Mouse (Mus musculus) myocyte (in vitro differentiated cells): ENCODE measurements around the gene Aqp2. TPM values are rescaled to one million over a fixed set of nuclear protein-coding genes. Genes with fewer than 3 reads are reported as not detected.
A peak's percentile ranks its signal among the peaks of the same experiment; 100 is the strongest.

Source experiments
- H3K27me3 ChIP-seq: one replicate; pipeline ENCODE4 v1.6.1; 2011; ENCODE audit not compliant: control insufficient read depth, insufficient read depth, insufficient read length
- H3K36me3 ChIP-seq: one replicate; pipeline ENCODE4 v1.6.1; 2011; ENCODE audit not compliant: control insufficient read depth, insufficient read depth
- H3K4me2 ChIP-seq: one replicate; pipeline ENCODE4 v1.6.1; 2011; ENCODE audit warnings: low read depth, control low read depth
- H3K4me3 ChIP-seq: one replicate; pipeline ENCODE4 v1.5.1; 2011; ENCODE audit warnings: mild to moderate bottlenecking, control low read depth, moderate library complexity
- H3K79me2 ChIP-seq: one replicate; pipeline ENCODE4 v1.6.1; 2011; ENCODE audit not compliant: control insufficient read depth, insufficient read depth
- H3ac ChIP-seq: one replicate; pipeline ENCODE4 v1.6.1; 2011; ENCODE audit not compliant: control insufficient read depth, insufficient read length
- CEBPB ChIP-seq: IDR thresholded peaks from 2 replicates; pipeline ENCODE4 v1.6.1; 2011; ENCODE audit warnings: mild to moderate bottlenecking, moderate library complexity; ENCODE audit not compliant: poor library complexity, insufficient read depth, severe bottlenecking
- E2F4 ChIP-seq: IDR thresholded peaks from one replicate; pipeline ENCODE4 v1.6.1; 2011; ENCODE audit warnings: mild to moderate bottlenecking, control low read depth, moderate library complexity; ENCODE audit not compliant: insufficient read depth
- MAX ChIP-seq: IDR thresholded peaks from one replicate; pipeline ENCODE4 v1.6.1; 2011; ENCODE audit warnings: low read depth, mild to moderate bottlenecking, control low read depth
- MYOD1 ChIP-seq, 3 experiments: IDR thresholded peaks; one replicate each; pipeline ENCODE4 v1.6.1; 2011; ENCODE audit warnings: control low read depth in 2 of 3, low read depth in 2 of 3, mild to moderate bottlenecking in 2 of 3, moderate library complexity in 1 of 3; ENCODE audit not compliant: insufficient read length in 2 of 3, control insufficient read depth in 1 of 3
- MYOG ChIP-seq, 3 experiments: IDR thresholded peaks; one replicate each; pipeline ENCODE4 v1.6.1; 2011; ENCODE audit warnings: control low read depth in 2 of 3, low read depth in 2 of 3, mild to moderate bottlenecking in 2 of 3; ENCODE audit not compliant: insufficient read length in 2 of 3, control insufficient read depth in 1 of 3, insufficient read depth in 1 of 3
- POLR2A ChIP-seq: IDR thresholded peaks from one replicate; pipeline ENCODE4 v1.6.1; 2011; ENCODE audit warnings: low read depth, mild to moderate bottlenecking, control low read depth, moderate library complexity; ENCODE audit not compliant: insufficient read length
- POLR2AphosphoS2 ChIP-seq: IDR thresholded peaks from one replicate; pipeline ENCODE4 v1.6.1; 2011; ENCODE audit warnings: low read depth, control low read depth; ENCODE audit not compliant: insufficient read length
- REST ChIP-seq: IDR thresholded peaks from one replicate; pipeline ENCODE4 v1.6.1; 2011; ENCODE audit warnings: mild to moderate bottlenecking, control low read depth, moderate library complexity; ENCODE audit not compliant: insufficient read depth, insufficient read length
- SRF ChIP-seq: IDR thresholded peaks from one replicate; pipeline ENCODE4 v1.6.1; 2011; ENCODE audit warnings: low read depth; ENCODE audit not compliant: control insufficient read depth, insufficient read length
- TCF12 ChIP-seq: IDR thresholded peaks from one replicate; pipeline ENCODE4 v1.6.1; 2011; ENCODE audit warnings: mild to moderate bottlenecking, control low read depth; ENCODE audit not compliant: poor library complexity, insufficient read depth, severe bottlenecking
- TCF3 ChIP-seq: IDR thresholded peaks from one replicate; pipeline ENCODE4 v1.6.1; 2011; ENCODE audit warnings: low read depth, control low read depth; ENCODE audit not compliant: insufficient read length
- USF1 ChIP-seq: IDR thresholded peaks from one replicate; pipeline ENCODE4 v1.6.1; 2011; ENCODE audit warnings: low read depth, mild to moderate bottlenecking, control low read depth, moderate library complexity
- polyA plus RNA-seq: library from polyadenylated mRNA; unstranded; fragments of >200 nt; fragmentation: generic; extraction: Trizol; gene quantifications from one replicate; pipeline ENCODE4 v1.2.1, GENCODE M21; 2012; ENCODE audit warnings: missing spikeins

Gene Aqp2
- polyA plus RNA-seq, 1 experiment, result 0.02 TPM

- no peaks in the 10 kb centered on the region for H3K79me2 ChIP-seq
- H3K27me3 ChIP-seq, result no peaks in the 10 kb centered on the region
- no peak overlapping the region for H3ac ChIP-seq
- TF ChIP-seq MYOG (IDR thresholded peaks at IDR 0.05; ENCODE audit: control insufficient read depth in 1 of 3, insufficient read depth in 1 of 3, insufficient read length in 2 of 3, low read depth in 2 of 3) (no peak), E2F4 (no peak), POLR2A (no peak), CEBPB (no peak), SRF (no peak), TCF12 (no peak), MYOD1 (IDR thresholded peaks at IDR 0.05; ENCODE audit: control insufficient read depth in 1 of 3, insufficient read length in 2 of 3, low read depth in 2 of 3) (no peak), POLR2AphosphoS2 (no peak), MAX (no peak), REST (no peak), USF1 (no peak), TCF3 (no peak)
- H3K4me2 ChIP-seq, result peak overlapping the region; percentile 70
- no peak overlapping the region for H3K4me3 ChIP-seq
- no peaks in the 10 kb centered on the region for H3K36me3 ChIP-seq
Measured at GRCm38 (mm10) chr15:99586525-99586924, 7.7 kb downstream of the Aqp2 start.

GRCm38 (mm10) chr15:99589237-99589636 is 10.4 kb downstream of the Aqp2 start:
- TF ChIP-seq POLR2A (no peak), MAX (no peak), POLR2AphosphoS2 (no peak), TCF12 (no peak), USF1 (no peak), TCF3 (no peak), MYOD1 (IDR thresholded peaks at IDR 0.05; ENCODE audit: control insufficient read depth in 1 of 3, insufficient read length in 2 of 3, low read depth in 2 of 3) (no peak), SRF (no peak), E2F4 (no peak), MYOG (IDR thresholded peaks at IDR 0.05; ENCODE audit: control insufficient read depth in 1 of 3, insufficient read depth in 1 of 3, insufficient read length in 2 of 3, low read depth in 2 of 3) (no peak), CEBPB (no peak), REST (no peak)
- Histone ChIP-seq H3K36me3 (no peaks in the 10 kb centered on the region), H3K4me3 (peak overlapping the region; percentile 29), H3K79me2 (no peaks in the 10 kb centered on the region), H3ac (no peak overlapping the region), H3K27me3 (no peaks in the 10 kb centered on the region), H3K4me2 (peak overlapping the region; percentile 66)

- peak overlapping the region; percentile 29 for H3K4me3 ChIP-seq
- peak overlapping the region; percentile 66 for H3K4me2 ChIP-seq
- H3K36me3 ChIP-seq, result no peaks in the 10 kb centered on the region
- H3K27me3 ChIP-seq, result no peaks in the 10 kb centered on the region
- H3K79me2 ChIP-seq, result no peaks in the 10 kb centered on the region
- H3ac ChIP-seq, result no peak overlapping the region
- TF ChIP-seq E2F4, result no peak
- TF ChIP-seq MYOD1 (IDR thresholded peaks at IDR 0.05; ENCODE audit: control insufficient read depth in 1 of 3, insufficient read length in 2 of 3, low read depth in 2 of 3), result no peak
- TF ChIP-seq MAX, result no peak
Measured at GRCm38 (mm10) chr15:99589704-99590103, 10.8 kb downstream of the Aqp2 start.

GRCm38 (mm10) chr15:99590429-99591084 is 11.7 kb downstream of the Aqp2 start, which contains the start of gene Aqp5:
Aqp5 (plus strand) TSS chr15:99590782.
- peak; percentile 59 for TF ChIP-seq USF1
- TF ChIP-seq SRF, result no peak
- TF ChIP-seq CEBPB, result no peak
- TF ChIP-seq REST, result no peak
- no peak for TF ChIP-seq MAX
- TF ChIP-seq TCF3, result no peak
- TF ChIP-seq POLR2A, result peak; percentile 63
- TF ChIP-seq MYOG (IDR thresholded peaks at IDR 0.05; ENCODE audit: control insufficient read depth in 1 of 3, insufficient read depth in 1 of 3, insufficient read length in 2 of 3, low read depth in 2 of 3), result no peak
- TF ChIP-seq MYOD1 (IDR thresholded peaks at IDR 0.05; ENCODE audit: control insufficient read depth in 1 of 3, insufficient read length in 2 of 3, low read depth in 2 of 3), result no peak
- TF ChIP-seq TCF12, result no peak
- peak; percentile 65 for TF ChIP-seq POLR2AphosphoS2
- TF ChIP-seq E2F4, result no peak
- Histone ChIP-seq H3ac (peak within 1 kb of the TSS; percentile 34), H3K36me3 (no peaks in the 10 kb centered on the region), H3K79me2 (no peaks in the 10 kb centered on the region), H3K4me2 (peak within 1 kb of the TSS; percentile 70), H3K27me3 (no peaks in the 10 kb centered on the region), H3K4me3 (peak within 1 kb of the TSS; percentile 29)
